Mouse (Mus musculus): ENCODE results near the gene A630076J17Rik. TPM values are rescaled to one million over a fixed set of nuclear protein-coding genes. Genes with fewer than 3 reads are reported as not detected.

The A630076J17Rik gene
- not detected in 2 replicates for polyA plus RNA-seq (2016; fragmentation: Nextera tagmentation; extraction: Ambion mirVana)

DNA sequence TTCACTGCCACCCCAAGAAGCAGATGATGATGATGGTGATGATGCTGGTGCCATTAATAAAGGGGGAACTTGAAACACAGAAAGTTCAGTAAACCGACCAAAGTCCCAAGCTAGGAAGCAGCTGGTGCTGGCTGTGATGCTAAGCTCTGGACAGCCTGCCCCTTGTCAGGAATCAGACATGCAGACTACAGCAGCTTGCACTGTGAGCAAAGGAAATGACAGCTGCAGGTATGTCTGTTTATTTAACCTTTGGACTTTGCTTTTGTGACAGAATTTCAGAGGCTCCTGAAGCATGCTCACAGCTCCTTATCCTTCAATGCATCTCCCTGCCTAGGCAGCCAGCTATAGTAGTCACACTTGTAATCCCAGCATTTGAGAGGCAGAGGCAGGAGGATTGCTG is at the start of gene A630076J17Rik:
TSS of gene A630076J17Rik (plus strand) at position 88 of the 400 bp plus-strand sequence.
- H3K27ac ChIP-seq: no peak within 1 kb of the TSS
- peaks cover 3% of the 10 kb centered on the region; the same call in 1 of the 2 replicates for H3K4me1 ChIP-seq
- H3K27me3 ChIP-seq (ENCODE audit: insufficient read depth, poor library complexity, severe bottlenecking): peaks cover 20% of the 10 kb centered on the region
- 55% methylated on average over 1 of the region's 1 CpGs for WGBS
- H3K36me3 ChIP-seq: no peaks in the 10 kb centered on the region
- no peak within 1 kb of the TSS for H3K4me3 ChIP-seq
- no peak for DNase-seq (ENCODE audit: low spot score)
- H3K9me3 ChIP-seq: no peaks in the 10 kb centered on the region

GRCm38 (mm10) chr3:107180860-107181259 is 49.6 kb upstream of the A630076J17Rik start:
- whole genome bisulfite sequencing: 70% methylated on average over 2 of the region's 2 CpGs
- H3K4me1 ChIP-seq: no peaks in the 10 kb centered on the region
- no peak for DNase-seq (ENCODE audit: low spot score)
- 0 out of 2 replicates have a peak, but pooled peaks cover 3% of the 10 kb centered on the region for H3K27me3 ChIP-seq (ENCODE audit: insufficient read depth, poor library complexity, severe bottlenecking)
- no peak overlapping the region for H3K27ac ChIP-seq
- no peak overlapping the region for H3K4me3 ChIP-seq
- no peaks in the 10 kb centered on the region for H3K36me3 ChIP-seq
- H3K9me3 ChIP-seq: no peaks in the 10 kb centered on the region

DNA sequence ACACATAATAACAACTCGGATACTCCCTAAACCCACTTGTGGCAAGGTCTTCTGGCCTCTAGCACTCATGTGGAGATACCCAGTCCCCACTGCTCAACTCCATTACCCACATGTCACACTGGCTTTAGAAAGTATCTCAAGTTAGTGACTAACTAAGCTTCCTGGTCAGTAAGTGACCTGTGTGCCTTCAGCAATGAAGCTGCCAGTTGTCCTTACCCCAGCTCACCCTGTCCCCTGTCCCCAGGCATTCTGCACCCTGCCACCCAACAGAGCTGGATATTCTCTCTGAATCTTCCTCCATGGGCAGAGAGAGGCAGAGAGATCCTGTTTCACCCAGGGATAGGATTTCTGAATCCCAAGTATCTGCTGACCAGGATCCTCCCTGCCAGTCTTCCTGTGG is 47.7 kb upstream of the A630076J17Rik start, which contains the start of gene Kcna10:
TSS of gene Kcna10 (plus strand) at position 301 of the 400 bp plus-strand sequence.
- H3K27me3 ChIP-seq (ENCODE audit: insufficient read depth, poor library complexity, severe bottlenecking): 0 out of 2 replicates have a peak, but pooled peaks cover 3% of the 10 kb centered on the region
- H3K4me1 ChIP-seq: no peaks in the 10 kb centered on the region
- no peak for DNase-seq (ENCODE audit: low spot score)
- H3K9me3 ChIP-seq: no peaks in the 10 kb centered on the region
- no peak within 1 kb of the TSS for H3K27ac ChIP-seq
- H3K36me3 ChIP-seq: no peaks in the 10 kb centered on the region
- 71% methylated on average over 1 of the region's 1 CpGs for WGBS
- H3K4me3 ChIP-seq: no peak within 1 kb of the TSS

DNA sequence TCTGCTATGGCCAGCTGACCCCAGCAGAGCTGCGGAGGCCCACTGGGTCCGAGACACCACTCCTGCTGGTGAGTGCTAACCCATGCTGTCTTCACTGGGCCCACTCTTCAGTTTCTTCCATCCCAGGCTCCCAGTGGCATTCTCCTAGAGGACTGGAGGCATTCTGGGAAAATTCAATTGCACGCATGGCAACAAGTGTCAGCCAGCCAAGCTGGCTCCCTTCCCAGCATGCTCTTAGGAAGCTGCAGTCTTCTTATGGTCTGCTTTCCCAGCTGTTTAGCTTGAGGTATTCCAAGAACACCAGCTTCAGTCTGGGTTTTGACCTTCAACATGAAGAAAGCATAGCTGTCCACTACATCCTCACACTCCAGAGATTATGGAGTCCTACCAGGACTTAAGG is 47.2 kb upstream of the A630076J17Rik start:
- no peaks in the 10 kb centered on the region for H3K4me1 ChIP-seq
- 81% methylated on average over 3 of the region's 3 CpGs for WGBS
- no peak for DNase-seq (ENCODE audit: low spot score)

GRCm38 (mm10) chr3:107185597-107185996 is 44.8 kb upstream of the A630076J17Rik start:
- no peak overlapping the region for H3K27ac ChIP-seq
- H3K4me1 ChIP-seq: no peaks in the 10 kb centered on the region
- 70% methylated on average over 3 of the region's 3 CpGs for WGBS
- no peak for DNase-seq (ENCODE audit: low spot score)
- no peaks in the 10 kb centered on the region for H3K36me3 ChIP-seq
- 0 out of 2 replicates have a peak, but pooled peaks cover 14% of the 10 kb centered on the region for H3K27me3 ChIP-seq (ENCODE audit: insufficient read depth, poor library complexity, severe bottlenecking)
- H3K9me3 ChIP-seq: no peaks in the 10 kb centered on the region
- no peak overlapping the region for H3K4me3 ChIP-seq

More for the DNA sequence above, 47.2 kb upstream of the A630076J17Rik start:
- H3K9me3 ChIP-seq: no peaks in the 10 kb centered on the region
- H3K4me3 ChIP-seq: no peak overlapping the region
- H3K36me3 ChIP-seq: no peaks in the 10 kb centered on the region
- H3K27me3 ChIP-seq (ENCODE audit: insufficient read depth, poor library complexity, severe bottlenecking): 0 out of 2 replicates have a peak, but pooled peaks cover 3% of the 10 kb centered on the region
- no peak overlapping the region for H3K27ac ChIP-seq

DNA sequence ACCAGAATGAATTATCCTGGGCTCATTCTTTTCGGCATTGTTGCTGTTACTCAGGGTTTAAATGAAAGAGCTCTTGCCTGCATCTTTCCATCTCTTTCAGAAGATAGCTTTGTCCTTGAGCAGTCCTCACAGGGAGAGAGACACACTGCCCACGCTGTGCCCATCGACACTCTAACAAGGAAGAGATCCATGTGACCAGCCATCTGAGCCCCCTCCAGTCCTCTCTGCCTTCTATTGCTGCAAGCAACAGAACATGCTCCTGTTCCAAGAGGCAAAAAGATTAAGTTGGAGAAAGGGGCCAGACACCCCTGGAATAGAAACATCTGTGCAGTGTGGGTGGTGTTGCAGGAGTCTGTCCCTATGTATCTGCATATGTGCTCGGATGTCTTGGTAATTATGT is 43.4 kb upstream of the A630076J17Rik start:
- Histone ChIP-seq H3K27me3 (ENCODE audit: insufficient read depth, poor library complexity, severe bottlenecking) (0 out of 2 replicates have a peak, but pooled peaks cover 18% of the 10 kb centered on the region), H3K36me3 (no peaks in the 10 kb centered on the region), H3K9me3 (no peaks in the 10 kb centered on the region), H3K4me3 (no peak overlapping the region), H3K27ac (no peak overlapping the region), H3K4me1 (no peaks in the 10 kb centered on the region)
- WGBS: 73% methylated on average over 4 of the region's 4 CpGs
- no peak for DNase-seq (ENCODE audit: low spot score)

DNA sequence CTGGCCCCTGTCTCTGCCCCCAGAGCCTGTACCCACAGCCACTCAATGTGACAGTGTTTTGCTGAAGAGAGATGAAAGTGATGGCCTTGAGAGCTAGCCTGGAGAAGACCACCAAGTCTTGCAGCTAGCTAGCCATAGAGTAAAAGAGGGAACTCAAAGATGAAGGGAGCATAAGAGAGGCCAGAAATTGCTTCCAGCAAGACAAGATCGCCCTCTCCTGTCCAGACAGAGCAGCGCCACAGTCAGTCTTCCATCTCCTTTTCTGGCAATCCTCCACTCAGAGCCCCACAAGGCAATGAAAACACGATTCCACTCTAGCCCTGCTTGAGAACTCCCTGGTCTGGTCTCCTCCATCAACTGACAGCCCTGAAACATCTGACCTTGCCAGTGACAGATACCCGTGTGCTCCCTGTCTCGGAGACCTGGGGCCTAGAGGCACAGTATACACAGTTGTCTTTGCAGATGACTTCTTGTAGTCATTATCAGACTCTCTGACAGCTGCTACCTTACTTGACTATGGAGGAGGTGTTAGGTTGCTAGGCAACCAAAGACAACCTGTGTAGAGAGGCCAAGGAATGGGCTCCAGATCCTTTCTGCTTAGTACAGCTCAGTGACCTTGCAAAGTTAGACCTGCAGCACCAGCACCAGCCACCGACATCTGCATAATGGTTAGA is 42.1 kb upstream of the A630076J17Rik start:
- H3K4me1 ChIP-seq: no peaks in the 10 kb centered on the region
- no peaks in the 10 kb centered on the region for H3K9me3 ChIP-seq
- 0 out of 2 replicates have a peak, but pooled peaks cover 18% of the 10 kb centered on the region for H3K27me3 ChIP-seq (ENCODE audit: insufficient read depth, poor library complexity, severe bottlenecking)
- H3K4me3 ChIP-seq: no peak overlapping the region
- peak; percentile 77 for DNase-seq (ENCODE audit: low spot score)
- no peak overlapping the region for H3K27ac ChIP-seq
- 36% methylated on average over 6 of the region's 6 CpGs for WGBS
- no peaks in the 10 kb centered on the region for H3K36me3 ChIP-seq

GRCm38 (mm10) chr3:107201310-107202180 is 28.9 kb upstream of the A630076J17Rik start:
- DNase-seq (ENCODE audit: low spot score): no peak
- Histone ChIP-seq H3K4me1 (0 out of 2 replicates have a peak, but pooled peaks cover 6% of the 10 kb centered on the region), H3K4me3 (no peak overlapping the region), H3K27me3 (ENCODE audit: insufficient read depth, poor library complexity, severe bottlenecking) (no peaks in the 10 kb centered on the region; the same call in 1 of the 2 replicates), H3K27ac (no peak overlapping the region), H3K36me3 (no peaks in the 10 kb centered on the region), H3K9me3 (no peaks in the 10 kb centered on the region)
- 44% methylated on average over 9 of the region's 9 CpGs for WGBS

GRCm38 (mm10) chr3:107204413-107204812 is 26.0 kb upstream of the A630076J17Rik start:
- 82% methylated on average over 3 of the region's 3 CpGs for WGBS
- Histone ChIP-seq H3K27ac (no peak overlapping the region), H3K9me3 (no peaks in the 10 kb centered on the region), H3K36me3 (no peaks in the 10 kb centered on the region), H3K4me3 (no peak overlapping the region), H3K4me1 (peaks cover 18% of the 10 kb centered on the region; the same call in 1 of the 2 replicates), H3K27me3 (ENCODE audit: insufficient read depth, poor library complexity, severe bottlenecking) (no peaks in the 10 kb centered on the region; the same call in 1 of the 2 replicates)
- DNase-seq (ENCODE audit: low spot score): no peak

DNA sequence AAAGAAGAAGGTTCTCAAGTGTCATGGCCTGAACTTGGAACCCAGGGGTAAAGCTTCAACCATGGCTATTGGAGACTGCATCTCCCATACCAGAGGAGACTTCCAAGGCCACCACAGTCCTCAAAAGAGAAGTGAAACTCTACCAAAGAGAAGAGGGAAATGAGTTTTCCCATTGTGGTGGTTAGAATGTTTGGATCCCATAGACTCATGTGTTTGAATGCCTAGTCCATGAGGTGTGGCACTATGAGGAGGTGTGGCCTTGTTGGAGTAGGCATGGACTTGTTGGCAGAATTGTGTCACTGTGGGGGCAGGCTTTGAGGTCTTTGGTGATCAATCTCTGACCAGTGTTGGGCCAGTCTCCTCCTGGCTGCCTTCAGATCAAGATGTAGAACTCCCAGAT is 25.2 kb upstream of the A630076J17Rik start:
- no peaks in the 10 kb centered on the region for H3K9me3 ChIP-seq
- no peaks in the 10 kb centered on the region for H3K36me3 ChIP-seq
- no peak overlapping the region for H3K27ac ChIP-seq
- H3K4me3 ChIP-seq: no peak overlapping the region
- DNase-seq (ENCODE audit: low spot score): no peak
- no peaks in the 10 kb centered on the region; the same call in 1 of the 2 replicates for H3K27me3 ChIP-seq (ENCODE audit: insufficient read depth, poor library complexity, severe bottlenecking)
- H3K4me1 ChIP-seq: peaks cover 18% of the 10 kb centered on the region; the same call in 1 of the 2 replicates

GRCm38 (mm10) chr3:107205994-107206393 is 24.4 kb upstream of the A630076J17Rik start:
- peaks cover 18% of the 10 kb centered on the region; the same call in 1 of the 2 replicates for H3K4me1 ChIP-seq
- H3K27ac ChIP-seq: no peak overlapping the region
- H3K27me3 ChIP-seq (ENCODE audit: insufficient read depth, poor library complexity, severe bottlenecking): no peaks in the 10 kb centered on the region; the same call in 1 of the 2 replicates
- WGBS: 11% methylated on average over 4 of the region's 4 CpGs
- no peak overlapping the region for H3K4me3 ChIP-seq
- H3K9me3 ChIP-seq: no peaks in the 10 kb centered on the region
- DNase-seq (ENCODE audit: low spot score): no peak
- no peaks in the 10 kb centered on the region for H3K36me3 ChIP-seq

- Histone ChIP-seq H3K27me3 (ENCODE audit: insufficient read depth, poor library complexity, severe bottlenecking) (no peaks in the 10 kb centered on the region; the same call in 1 of the 2 replicates), H3K27ac (no peak overlapping the region), H3K4me1 (peaks cover 16% of the 10 kb centered on the region; the same call in 1 of the 2 replicates), H3K36me3 (no peaks in the 10 kb centered on the region), H3K4me3 (no peak overlapping the region), H3K9me3 (no peaks in the 10 kb centered on the region)
- 55% methylated on average over 4 of the region's 4 CpGs for WGBS
- no peak for DNase-seq (ENCODE audit: low spot score)
These were observed 23.8 kb upstream of the A630076J17Rik start for GRCm38 (mm10) chr3:107206490-107207150.

Data from heart, embryonic 10.5 days (tissue).